19 mouse cellular contexts compared by ENCODE assay signal in the genomic region with DNA sequence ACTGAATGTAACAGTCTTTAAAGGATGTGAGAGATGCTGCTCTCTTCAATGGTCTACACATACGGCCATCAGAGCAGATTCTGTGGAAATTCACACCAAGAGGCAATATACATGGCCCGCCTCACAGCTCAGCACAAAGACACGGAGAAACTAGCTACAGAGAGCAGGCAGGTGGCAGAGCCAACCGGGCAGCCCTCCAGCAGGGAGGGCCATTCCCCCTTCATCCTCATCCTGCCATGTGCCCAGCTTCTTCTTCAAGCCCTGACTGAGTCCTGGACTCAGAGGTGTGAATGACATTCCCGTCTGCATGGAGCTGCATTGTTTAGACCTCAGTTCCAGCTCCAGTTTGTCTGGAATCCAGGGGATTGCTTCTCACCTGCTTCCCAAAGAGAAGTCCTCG.
A peak's percentile ranks its signal among the peaks of the same experiment; 100 is the strongest.
DNase-seq lines count a peak whose midpoint lies in the region; ATAC-seq lines count a peak whose summit lies in the region.
"Had no signal": no experiment of that assay in that cellular context is flagged by ENCODE, and none has a peak within 500 bp of the region (broad histone marks: within the 10 kb centered on the region; RNA-seq: fewer than 3 reads in every experiment).

No protein-coding gene starts in this region.

- H3K4me1 ChIP-seq in midbrain, embryonic 13.5 days (replicated peaks), result peaks cover 16% of the 10 kb centered on the region
- H3K4me1 ChIP-seq in midbrain, embryonic 16.5 days (ENCODE audit: control insufficient read depth, insufficient read depth, low read length), result peaks cover 11% of the 10 kb centered on the region; the same call in 1 of the 2 replicates
- peaks cover 34% of the 10 kb centered on the region for H3K4me1 ChIP-seq in neural tube, embryonic 15.5 days
- H3K4me1 ChIP-seq: embryonic facial prominence, embryonic 13.5 days had no signal

- H3K9me3 ChIP-seq in midbrain, embryonic 13.5 days, result no peaks in the 10 kb centered on the region
- no peaks in the 10 kb centered on the region for H3K9me3 ChIP-seq in midbrain, embryonic 16.5 days (replicated peaks; ENCODE audit: control insufficient read depth, low read length, poor library complexity, severe bottlenecking)
- no peaks in the 10 kb centered on the region for H3K9me3 ChIP-seq in neural tube, embryonic 15.5 days (replicated peaks)
- H3K9me3 ChIP-seq: embryonic facial prominence, embryonic 13.5 days; heart, embryonic 13.5 days had no signal

- intact Hi-C loops in gastrocnemius, postnatal 14 days (cut with DNase I; ENCODE audit: low total_unique reads), result no loop called here

- H3K27ac ChIP-seq in midbrain, embryonic 13.5 days, result 0 out of 2 replicates have a peak overlapping the region, but pooled peaks have one; percentile 6
- no peak overlapping the region; the same call in none of the 2 replicates for H3K27ac ChIP-seq in midbrain, embryonic 16.5 days (ENCODE audit: low read length)
- peak overlapping the region; percentile 46; the same call in 1 of the 2 replicates for H3K27ac ChIP-seq in neural tube, embryonic 15.5 days (replicated peaks)
- H3K27ac ChIP-seq: embryonic facial prominence, embryonic 13.5 days; heart, embryonic 13.5 days had no signal

- H3K9ac ChIP-seq in midbrain, embryonic 13.5 days (replicated peaks), result no peak overlapping the region
- no peak overlapping the region for H3K9ac ChIP-seq in midbrain, embryonic 16.5 days (ENCODE audit: low read depth, low read length)
- H3K9ac ChIP-seq in neural tube, embryonic 15.5 days (replicated peaks), result no peak overlapping the region
- H3K9ac ChIP-seq: embryonic facial prominence, embryonic 13.5 days; heart, embryonic 13.5 days; lung, embryonic 14.5 days had no signal

- 84% methylated on average over 6 of the region's 6 CpGs for WGBS in midbrain, embryonic 13.5 days
- WGBS in midbrain, embryonic 16.5 days, result 77% methylated on average over 6 of the region's 6 CpGs
- 73% methylated on average over 6 of the region's 6 CpGs for WGBS in neural tube, embryonic 15.5 days

- no peak for DNase-seq in cerebellum, postnatal 4 days (ENCODE audit: low spot score in 2 of 2)
- peak; percentile 60 to 76 for DNase-seq in cerebellum, postnatal 10 days
- DNase-seq in gastrocnemius, postnatal 14 days, result no peak
- DNase-seq in lung, adult 18-20 months, result no peak
- DNase-seq: adrenal gland, postnatal 25 days; gastrocnemius, postnatal 10 days; heart, postnatal 4 days; kidney, adult 11 months; kidney, postnatal 14 days; layer of hippocampus, adult 9-11 months; lung, embryonic 14.5 days; retina, postnatal 1 day; thymus, adult 18-20 months had no signal

- H3K27me3 ChIP-seq in midbrain, embryonic 13.5 days, result no peaks in the 10 kb centered on the region
- H3K27me3 ChIP-seq in midbrain, embryonic 16.5 days (ENCODE audit: control insufficient read depth, insufficient read depth, low read depth, low read length), result no peaks in the 10 kb centered on the region
- H3K27me3 ChIP-seq in neural tube, embryonic 15.5 days (replicated peaks), result no peaks in the 10 kb centered on the region
- H3K27me3 ChIP-seq: embryonic facial prominence, embryonic 13.5 days had no signal

- ATAC-seq in cerebellum, adult (ENCODE audit: insufficient number of reproducible peaks, low FRiP score, low TSS enrichment), result peak; percentile 59; the same call in 1 of the 2 replicates
- no peak for ATAC-seq in midbrain, embryonic 13.5 days
- no peak for ATAC-seq in midbrain, embryonic 16.5 days
- ATAC-seq in neural tube, embryonic 15.5 days (ENCODE audit: low FRiP score), result no peak

- no peak overlapping the region for H3K4me2 ChIP-seq in midbrain, embryonic 13.5 days (replicated peaks)
- H3K4me2 ChIP-seq in midbrain, embryonic 16.5 days (ENCODE audit: low read length), result no peak overlapping the region
- H3K4me2 ChIP-seq in neural tube, embryonic 15.5 days, result no peak overlapping the region
- H3K4me2 ChIP-seq: embryonic facial prominence, embryonic 13.5 days; heart, embryonic 13.5 days; lung, embryonic 14.5 days had no signal

- no peak overlapping the region for H3K4me3 ChIP-seq in midbrain, embryonic 13.5 days (replicated peaks)
- no peak overlapping the region for H3K4me3 ChIP-seq in midbrain, embryonic 16.5 days (ENCODE audit: low read depth, low read length)
- no peak overlapping the region for H3K4me3 ChIP-seq in neural tube, embryonic 15.5 days (replicated peaks)
- H3K4me3 ChIP-seq: embryonic facial prominence, embryonic 13.5 days; heart, embryonic 13.5 days had no signal

- H3K36me3 ChIP-seq in midbrain, embryonic 13.5 days, result no peaks in the 10 kb centered on the region
- H3K36me3 ChIP-seq in midbrain, embryonic 16.5 days (ENCODE audit: control insufficient read depth, insufficient read depth, low read length), result no peaks in the 10 kb centered on the region
- H3K36me3 ChIP-seq in neural tube, embryonic 15.5 days, result no peaks in the 10 kb centered on the region
- H3K36me3 ChIP-seq: embryonic facial prominence, embryonic 13.5 days; heart, embryonic 13.5 days had no signal

Comparison
In these comparisons a context has a peak if more than half of its experiments do, and no peak if none do; other contexts are left out.
1. DNase-seq: peak in cerebellum, postnatal 10 days (2 of 2); none in cerebellum, postnatal 4 days (0 of 2), gastrocnemius, postnatal 14 days (single experiment) and lung, adult 18-20 months (0 of 2).